Mouse (Mus musculus): ENCODE data around the gene Gdpd1. TPM values are rescaled to one million over a fixed set of nuclear protein-coding genes. Genes with fewer than 3 reads are reported as not detected.

The Gdpd1 gene
- total RNA-seq (2018; cell fraction: chromatin; rRNA removed), result 10 to 100 TPM in 7 of 26 experiments, 1 to 10 TPM in 19; 2.7 to 14.2 (median 7.3) TPM
- total RNA-seq (2018; cell fraction: cytosol; rRNA removed), result 10 to 100 TPM; 34.8 to 65.9 (median 48.5) TPM
- total RNA-seq (2018; cell fraction: nucleus; rRNA removed), result 10 to 100 TPM in 25 of 26 experiments, 1 to 10 TPM in 1; 9.8 to 44.6 (median 27.6) TPM
- polyA plus RNA-seq (2018), result 27.9 to 70.5 TPM (median 53.3 TPM) in 3 replicates

- 3% methylated on average over 43 of the region's 43 CpGs for WGBS (ENCODE audit: missing documents)
These were observed at the start of gene Gdpd1 for GRCm38 (mm10) chr11:87073866-87074440. TSS of gene Gdpd1 (minus strand) at chr11:87074062.

GRCm38 (mm10) chr11:87121864-87122263 lies 48.0 kb upstream of the Gdpd1 start:
- no peaks in the 10 kb centered on the region for H3K36me3 ChIP-seq (ENCODE audit: inconsistent target)
- H3K79me2 ChIP-seq (ENCODE audit: inconsistent target), result no peaks in the 10 kb centered on the region
- 85% methylated on average over 8 of the region's 8 CpGs for WGBS (ENCODE audit: missing documents)
- H3K27ac ChIP-seq, result no peak overlapping the region
- no peak overlapping the region for H3K4me3 ChIP-seq (ENCODE audit: inconsistent target)

More at GRCm38 (mm10) chr11:87073866-87074440, at the start of gene Gdpd1:
- Histone ChIP-seq H3K4me3 (ENCODE audit: inconsistent target) (peak within 1 kb of the TSS; percentile 85), H3K36me3 (ENCODE audit: inconsistent target) (peaks cover 8% of the 10 kb centered on the region; the same call in 1 of the 2 replicates), H3K27ac (peak within 1 kb of the TSS; percentile 31; the same call in 1 of the 2 replicates), H3K79me2 (ENCODE audit: inconsistent target) (peaks cover 10% of the 10 kb centered on the region; the same call in 1 of the 2 replicates)

GRCm38 (mm10) chr11:87110172-87110909 lies 36.5 kb upstream of the Gdpd1 start:
- peaks cover 85% of the 10 kb centered on the region for H3K79me2 ChIP-seq (ENCODE audit: inconsistent target)
- WGBS (ENCODE audit: missing documents), result 13% methylated on average over 9 of the region's 9 CpGs
- H3K4me3 ChIP-seq (ENCODE audit: inconsistent target), result peak overlapping the region; percentile 96
- peak overlapping the region; percentile 82 for H3K27ac ChIP-seq
- H3K36me3 ChIP-seq (ENCODE audit: inconsistent target), result no peaks in the 10 kb centered on the region

DNA sequence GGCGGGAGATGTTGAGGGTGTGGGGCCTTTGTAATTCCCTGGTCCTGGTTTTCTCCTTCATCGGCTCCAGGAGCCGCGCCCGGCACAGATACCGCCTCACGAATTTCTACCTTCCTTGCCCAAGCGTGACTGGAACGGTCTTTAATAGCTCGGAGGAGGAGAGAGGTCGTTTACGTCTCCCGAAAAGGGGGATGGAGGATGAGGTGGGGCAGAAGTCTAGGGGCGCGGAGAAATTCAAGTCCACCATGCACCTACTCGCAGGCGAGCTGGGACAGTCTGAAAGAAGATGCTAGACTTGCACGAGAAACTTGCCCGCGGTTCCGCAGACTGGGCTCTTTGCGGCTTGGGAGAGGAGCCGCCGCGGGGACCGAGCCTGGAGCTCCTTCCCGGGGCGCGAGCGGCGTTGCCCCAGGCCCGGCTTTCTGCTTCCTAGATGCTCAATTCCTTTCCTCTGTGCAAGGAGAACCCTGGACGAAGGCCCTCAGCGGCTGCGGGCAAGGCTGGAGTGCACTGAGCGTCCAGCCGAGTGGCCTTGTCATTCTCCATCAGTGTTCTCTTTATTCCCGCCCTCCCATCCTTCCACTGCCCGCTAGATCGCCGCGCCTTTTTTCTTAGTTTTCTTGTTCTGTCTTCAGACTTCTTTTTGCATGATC lies 35.8 kb upstream of the Gdpd1 start:
- Histone ChIP-seq H3K27ac (peak overlapping the region; percentile 82), H3K79me2 (ENCODE audit: inconsistent target) (peaks cover 78% of the 10 kb centered on the region)
- WGBS (ENCODE audit: missing documents), result under 1% methylated on average over 41 of the region's 42 CpGs

GRCm38 (mm10) chr11:87108755-87109518 lies 35.1 kb upstream of the Gdpd1 start, which contains the start of gene Ska2:
TSS of gene Ska2 (plus strand) at chr11:87109234.
- Histone ChIP-seq H3K4me3 (ENCODE audit: inconsistent target) (peak within 1 kb of the TSS; percentile 96), H3K36me3 (ENCODE audit: inconsistent target) (no peaks in the 10 kb centered on the region), H3K27ac (peak within 1 kb of the TSS; percentile 82), H3K79me2 (ENCODE audit: inconsistent target) (peaks cover 71% of the 10 kb centered on the region)
- under 1% methylated on average over 32 of the region's 40 CpGs for WGBS (ENCODE audit: missing documents)

More for the DNA sequence above, 35.8 kb upstream of the Gdpd1 start:
- Histone ChIP-seq H3K4me3 (ENCODE audit: inconsistent target) (peak overlapping the region; percentile 96), H3K36me3 (ENCODE audit: inconsistent target) (no peaks in the 10 kb centered on the region)

GRCm38 (mm10) chr11:87108409-87108754 lies 34.5 kb upstream of the Gdpd1 start, which contains the start of gene Prr11:
TSS of gene Prr11 (minus strand) at chr11:87108708.
- Histone ChIP-seq H3K4me3 (ENCODE audit: inconsistent target) (peak within 1 kb of the TSS; percentile 96), H3K36me3 (ENCODE audit: inconsistent target) (no peaks in the 10 kb centered on the region), H3K27ac (peak within 1 kb of the TSS; percentile 82), H3K79me2 (ENCODE audit: inconsistent target) (peaks cover 65% of the 10 kb centered on the region)
- WGBS (ENCODE audit: missing documents), result 1% methylated on average over 14 of the region's 14 CpGs

DNA sequence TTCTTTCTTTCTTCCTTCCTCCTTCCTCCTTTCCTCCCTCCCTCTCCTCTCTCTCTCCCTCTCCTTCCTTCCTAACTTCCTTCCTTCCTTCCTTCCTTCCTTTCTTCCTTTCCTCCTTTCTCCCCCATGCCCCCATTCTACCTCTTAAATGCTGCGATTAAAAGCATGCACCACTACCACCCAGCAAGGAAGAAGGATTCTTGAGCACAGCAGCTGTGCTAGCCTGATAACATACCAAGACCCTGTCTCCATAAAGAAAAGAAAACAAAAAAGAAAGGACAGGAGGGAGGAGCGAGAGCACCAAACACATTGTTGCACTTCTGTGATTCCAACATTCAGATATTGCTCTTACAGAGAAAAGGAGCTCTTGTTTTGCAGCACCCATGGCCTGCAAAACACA lies 13.3 kb upstream of the Gdpd1 start:
- Histone ChIP-seq H3K27ac (peak overlapping the region; percentile 57), H3K79me2 (ENCODE audit: inconsistent target) (peaks cover 44% of the 10 kb centered on the region), H3K4me3 (ENCODE audit: inconsistent target) (peak overlapping the region; percentile 100), H3K36me3 (ENCODE audit: inconsistent target) (peaks cover 5% of the 10 kb centered on the region)
- 44% methylated on average over 2 of the region's 2 CpGs for WGBS (ENCODE audit: missing documents)

GRCm38 (mm10) chr11:87086290-87086984 lies 12.6 kb upstream of the Gdpd1 start, which contains the start of gene Smg8:
TSS of gene Smg8 (minus strand) at chr11:87086774.
- under 1% methylated on average over 43 of the region's 43 CpGs for WGBS (ENCODE audit: missing documents)
- peak within 1 kb of the TSS; percentile 100 for H3K4me3 ChIP-seq (ENCODE audit: inconsistent target)
- peaks cover 51% of the 10 kb centered on the region for H3K79me2 ChIP-seq (ENCODE audit: inconsistent target)
- peaks cover 12% of the 10 kb centered on the region for H3K36me3 ChIP-seq (ENCODE audit: inconsistent target)
- peak within 1 kb of the TSS; percentile 57 for H3K27ac ChIP-seq

DNA sequence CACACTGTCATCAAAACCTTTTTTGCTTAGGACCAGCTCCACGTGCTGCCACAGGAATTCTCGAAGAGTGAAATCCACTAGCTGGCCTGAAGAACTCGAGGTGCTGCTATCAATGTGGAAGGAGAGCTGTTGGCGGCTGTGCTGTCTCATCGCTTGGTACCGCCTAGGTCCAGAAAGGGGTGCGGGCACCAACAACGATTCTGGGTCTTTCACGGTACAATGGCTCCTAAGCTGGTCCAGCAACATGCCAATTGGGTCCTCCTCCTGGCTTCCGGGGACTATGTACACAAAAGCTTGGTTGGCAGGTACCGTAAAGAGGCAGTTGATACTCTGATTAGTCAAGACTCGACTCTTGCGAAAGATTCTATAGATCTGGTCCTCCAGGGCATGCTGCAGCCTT lies 11.6 kb upstream of the Gdpd1 start:
- Histone ChIP-seq H3K79me2 (ENCODE audit: inconsistent target) (peaks cover 61% of the 10 kb centered on the region), H3K27ac (no peak overlapping the region), H3K36me3 (ENCODE audit: inconsistent target) (peaks cover 22% of the 10 kb centered on the region), H3K4me3 (ENCODE audit: inconsistent target) (peak overlapping the region; percentile 100)
- 78% methylated on average over 13 of the region's 13 CpGs for WGBS (ENCODE audit: missing documents)

- H3K27ac ChIP-seq, result no peak overlapping the region
- 100% methylated on average over 1 of the region's 1 CpGs for WGBS (ENCODE audit: missing documents)
- no peak overlapping the region for H3K4me3 ChIP-seq (ENCODE audit: inconsistent target)
- H3K36me3 ChIP-seq (ENCODE audit: inconsistent target), result peaks cover 37% of the 10 kb centered on the region
- H3K79me2 ChIP-seq (ENCODE audit: inconsistent target), result peaks cover 75% of the 10 kb centered on the region
These were observed 9.8 kb upstream of the Gdpd1 start for GRCm38 (mm10) chr11:87083712-87084111.

DNA sequence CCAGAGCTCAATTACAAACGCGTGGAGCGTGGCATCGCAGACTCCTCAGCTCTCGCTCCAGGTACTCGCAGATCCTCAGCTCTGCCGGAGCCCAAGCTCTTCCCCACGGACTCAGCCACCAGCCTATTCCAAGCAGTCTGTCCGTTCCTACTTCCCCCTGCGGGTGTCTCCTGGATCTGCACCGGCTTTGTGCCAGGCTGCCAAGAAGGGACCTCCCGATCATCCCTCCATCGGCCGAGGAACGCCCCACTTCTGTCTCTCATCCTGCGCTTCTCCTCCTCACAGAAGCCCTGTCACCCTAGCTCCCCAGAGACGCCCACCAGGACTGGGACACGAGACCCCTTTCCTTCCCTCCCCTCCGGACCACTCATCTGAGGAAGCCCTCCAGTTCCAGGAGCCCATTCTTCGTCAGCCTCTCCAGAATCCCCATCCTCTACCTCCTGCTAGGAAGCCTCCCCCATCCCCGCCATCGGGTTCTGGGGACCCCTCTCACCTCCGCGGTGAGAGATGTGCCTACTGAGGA lies 458 bp downstream of the Gdpd1 start:
- Histone ChIP-seq H3K4me3 (ENCODE audit: inconsistent target) (peak overlapping the region; percentile 85), H3K36me3 (ENCODE audit: inconsistent target) (peaks cover 8% of the 10 kb centered on the region; the same call in 1 of the 2 replicates), H3K79me2 (ENCODE audit: inconsistent target) (peaks cover 9% of the 10 kb centered on the region; the same call in 1 of the 2 replicates), H3K27ac (peak overlapping the region; percentile 31; the same call in 1 of the 2 replicates)
- 7% methylated on average over 24 of the region's 24 CpGs for WGBS (ENCODE audit: missing documents)

DNA sequence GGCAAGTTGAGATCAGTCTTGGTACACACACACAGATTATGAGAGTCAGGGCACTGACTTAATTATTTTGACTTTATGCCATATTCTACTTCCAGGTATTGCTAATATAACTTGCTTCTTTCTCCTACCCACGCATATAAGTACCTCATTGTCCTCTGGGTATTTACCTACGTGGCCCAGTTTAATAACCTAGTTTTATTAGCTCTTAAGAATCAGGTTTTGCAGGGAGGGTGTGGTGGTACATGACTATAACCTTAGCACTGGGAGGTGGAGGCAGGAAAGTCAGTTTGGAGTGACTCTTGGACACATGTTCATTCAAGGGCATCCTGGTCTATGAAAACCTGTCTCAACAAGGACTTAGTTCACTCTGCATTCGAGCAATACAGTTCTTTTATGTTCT lies 11.8 kb downstream of the Gdpd1 start:
- H3K4me3 ChIP-seq (ENCODE audit: inconsistent target), result no peak overlapping the region
- WGBS (ENCODE audit: missing documents), result 89% methylated on average over 3 of the region's 3 CpGs
- no peak overlapping the region for H3K27ac ChIP-seq
- H3K79me2 ChIP-seq (ENCODE audit: inconsistent target), result no peaks in the 10 kb centered on the region; the same call in 1 of the 2 replicates
- peaks cover 43% of the 10 kb centered on the region; the same call in 1 of the 2 replicates for H3K36me3 ChIP-seq (ENCODE audit: inconsistent target)

- WGBS (ENCODE audit: missing documents), result 84% methylated on average over 2 of the region's 2 CpGs
- Histone ChIP-seq H3K36me3 (ENCODE audit: inconsistent target) (peaks cover 57% of the 10 kb centered on the region), H3K79me2 (ENCODE audit: inconsistent target) (no peaks in the 10 kb centered on the region)
These were observed 13.5 kb downstream of the Gdpd1 start for GRCm38 (mm10) chr11:87060410-87060809.

More at GRCm38 (mm10) chr11:87060410-87060809, 13.5 kb downstream of the Gdpd1 start:
- Histone ChIP-seq H3K27ac (no peak overlapping the region), H3K4me3 (ENCODE audit: inconsistent target) (no peak overlapping the region)
